Mouse (Mus musculus) monocyte, adult 2 months (primary cell): ENCODE results near the gene Pax3.

Experiments used
- DNase-seq, 2 experiments: peaks; one replicate each; pipeline ENCODE4 v3.0.0; 2022; ENCODE audit warnings: low spot score in 2 of 2, low read depth in 1 of 2

Gene Pax3

GRCm38 (mm10) chr1:78181882-78182281 lies 15.1 kb downstream of the Pax3 start:
- no peak for DNase-seq

- no peak for DNase-seq
These were observed 24.6 kb downstream of the Pax3 start for GRCm38 (mm10) chr1:78172334-78172733.

GRCm38 (mm10) chr1:78171671-78172070 lies 25.3 kb downstream of the Pax3 start:
- DNase-seq, result no peak

- DNase-seq, result no peak
These were observed 26.2 kb downstream of the Pax3 start for GRCm38 (mm10) chr1:78170771-78171170.

GRCm38 (mm10) chr1:78168796-78169195 lies 28.1 kb downstream of the Pax3 start:
- no peak for DNase-seq

- no peak for DNase-seq
These were observed 29.2 kb downstream of the Pax3 start for GRCm38 (mm10) chr1:78167577-78168286.

- no peak for DNase-seq
These were observed 35.2 kb downstream of the Pax3 start for GRCm38 (mm10) chr1:78161745-78162144.

- DNase-seq, result no peak
These were observed 39.0 kb downstream of the Pax3 start for GRCm38 (mm10) chr1:78157930-78158329.

- DNase-seq, result no peak
These were observed 41.1 kb downstream of the Pax3 start for GRCm38 (mm10) chr1:78155796-78156195.

- DNase-seq, result no peak
These were observed 48.8 kb downstream of the Pax3 start for GRCm38 (mm10) chr1:78148011-78148623.

GRCm38 (mm10) chr1:78143403-78143802 lies 53.5 kb downstream of the Pax3 start:
- DNase-seq, result no peak

- DNase-seq, result no peak
These were observed 54.0 kb downstream of the Pax3 start for GRCm38 (mm10) chr1:78142912-78143311.

- DNase-seq, result no peak
These were observed 55.0 kb downstream of the Pax3 start for GRCm38 (mm10) chr1:78141741-78142501.

- no peak for DNase-seq
These were observed 55.6 kb downstream of the Pax3 start for GRCm38 (mm10) chr1:78141314-78141713.

- no peak for DNase-seq
These were observed 56.2 kb downstream of the Pax3 start for GRCm38 (mm10) chr1:78140505-78141303.

GRCm38 (mm10) chr1:78139287-78139686 lies 57.6 kb downstream of the Pax3 start:
- no peak for DNase-seq

- no peak for DNase-seq
These were observed 67.7 kb downstream of the Pax3 start for GRCm38 (mm10) chr1:78129267-78129666.

GRCm38 (mm10) chr1:78119899-78120560 lies 76.9 kb downstream of the Pax3 start:
- DNase-seq, result no peak

GRCm38 (mm10) chr1:78116046-78116445 lies 80.9 kb downstream of the Pax3 start:
- DNase-seq, result no peak

GRCm38 (mm10) chr1:78110311-78110710 lies 86.6 kb downstream of the Pax3 start:
- no peak for DNase-seq

GRCm38 (mm10) chr1:78103511-78103910 lies 93.4 kb downstream of the Pax3 start:
- no peak for DNase-seq
